Mouse (Mus musculus): ENCODE measurements around the gene Padi1. TPM values are rescaled to one million over a fixed set of nuclear protein-coding genes. Genes with fewer than 3 reads are reported as not detected.

Gene Padi1
- polyA plus RNA-seq, 1 experiment, result 0.01 TPM

- no peak overlapping the region for H3K4me3 ChIP-seq (ENCODE audit: insufficient read depth, poor library complexity, severe bottlenecking)
- no peaks in the 10 kb centered on the region for H3K36me3 ChIP-seq (ENCODE audit: control insufficient read depth, insufficient read depth)
- no peak for TF ChIP-seq USF1 (IDR thresholded peaks at IDR 0.05; ENCODE audit: low read depth)
- no peak for TF ChIP-seq FOSL1 (IDR thresholded peaks at IDR 0.05; ENCODE audit: insufficient read depth, low read length, poor library complexity, severe bottlenecking)
- no peak for TF ChIP-seq CEBPB (IDR thresholded peaks at IDR 0.05; ENCODE audit: low read depth)
- TF ChIP-seq MYOG (IDR thresholded peaks at IDR 0.05; ENCODE audit: control insufficient read depth, extremely low read depth, insufficient read length), result no peak
- TF ChIP-seq CTCF (IDR thresholded peaks at IDR 0.05; ENCODE audit: control insufficient read depth, insufficient read depth, insufficient read length), result no peak
- no peak for TF ChIP-seq MAX (IDR thresholded peaks at IDR 0.05)
- no peak for TF ChIP-seq MYOD1 (IDR thresholded peaks at IDR 0.05; ENCODE audit: control insufficient read depth, insufficient read length, low read depth)
- H3K79me3 ChIP-seq (ENCODE audit: low read depth), result no peaks in the 10 kb centered on the region
- no peak overlapping the region for H3ac ChIP-seq (ENCODE audit: control insufficient read depth, insufficient read length, low read depth)
- H3K27me3 ChIP-seq (ENCODE audit: control insufficient read depth, insufficient read depth, insufficient read length), result no peaks in the 10 kb centered on the region
- H3K79me2 ChIP-seq (ENCODE audit: control insufficient read depth, insufficient read depth), result no peaks in the 10 kb centered on the region
Observed at GRCm38 (mm10) chr4:140877441-140877840, 31.9 kb upstream of the Padi1 start.

- H3K79me3 ChIP-seq (ENCODE audit: low read depth), result no peaks in the 10 kb centered on the region
- no peaks in the 10 kb centered on the region for H3K79me2 ChIP-seq (ENCODE audit: control insufficient read depth, insufficient read depth)
- no peaks in the 10 kb centered on the region for H3K27me3 ChIP-seq (ENCODE audit: control insufficient read depth, insufficient read depth, insufficient read length)
- no peaks in the 10 kb centered on the region for H3K36me3 ChIP-seq (ENCODE audit: control insufficient read depth, insufficient read depth)
- no peak for TF ChIP-seq FOSL1 (IDR thresholded peaks at IDR 0.05; ENCODE audit: insufficient read depth, low read length, poor library complexity, severe bottlenecking)
- TF ChIP-seq MYOD1 (IDR thresholded peaks at IDR 0.05; ENCODE audit: control insufficient read depth, insufficient read length, low read depth), result no peak
- TF ChIP-seq MYOG (IDR thresholded peaks at IDR 0.05; ENCODE audit: control insufficient read depth, extremely low read depth, insufficient read length), result no peak
- no peak for TF ChIP-seq CTCF (IDR thresholded peaks at IDR 0.05; ENCODE audit: control insufficient read depth, insufficient read depth, insufficient read length)
- TF ChIP-seq CEBPB (IDR thresholded peaks at IDR 0.05; ENCODE audit: low read depth), result no peak
- TF ChIP-seq MAX (IDR thresholded peaks at IDR 0.05), result no peak
- TF ChIP-seq USF1 (IDR thresholded peaks at IDR 0.05; ENCODE audit: low read depth), result no peak
- H3K4me3 ChIP-seq (ENCODE audit: insufficient read depth, poor library complexity, severe bottlenecking), result no peak overlapping the region
- H3ac ChIP-seq (ENCODE audit: control insufficient read depth, insufficient read length, low read depth), result no peak overlapping the region
Observed at GRCm38 (mm10) chr4:140876681-140877080, 31.1 kb upstream of the Padi1 start.

DNA sequence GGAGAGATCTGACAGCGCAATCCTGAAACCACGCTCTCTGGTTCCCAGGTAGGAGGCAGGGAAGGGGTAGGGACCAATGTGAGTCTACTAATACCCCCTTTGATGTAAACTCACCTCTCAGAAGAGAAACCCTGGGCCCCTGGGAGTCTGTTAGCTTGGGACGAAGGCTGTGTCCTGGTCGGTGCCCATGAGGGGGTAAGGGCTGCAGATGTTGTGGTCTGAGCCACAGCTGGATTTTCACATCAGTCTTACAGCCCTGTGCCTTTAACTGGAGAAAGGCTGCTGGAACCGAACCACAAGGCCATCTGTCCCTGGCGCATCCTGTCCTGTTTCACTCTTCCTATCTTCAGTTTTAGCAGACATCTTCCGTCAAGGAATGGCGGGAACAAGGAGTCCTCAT lies 30.6 kb upstream of the Padi1 start:
- Histone ChIP-seq H3ac (ENCODE audit: control insufficient read depth, insufficient read length, low read depth) (no peak overlapping the region), H3K79me2 (ENCODE audit: control insufficient read depth, insufficient read depth) (no peaks in the 10 kb centered on the region), H3K4me3 (ENCODE audit: insufficient read depth, poor library complexity, severe bottlenecking) (no peak overlapping the region), H3K27me3 (ENCODE audit: control insufficient read depth, insufficient read depth, insufficient read length) (no peaks in the 10 kb centered on the region), H3K36me3 (ENCODE audit: control insufficient read depth, insufficient read depth) (no peaks in the 10 kb centered on the region), H3K79me3 (ENCODE audit: low read depth) (no peaks in the 10 kb centered on the region)
- no peak for TF ChIP-seq MYOD1 (IDR thresholded peaks at IDR 0.05; ENCODE audit: control insufficient read depth, insufficient read length, low read depth)
- TF ChIP-seq USF1 (IDR thresholded peaks at IDR 0.05; ENCODE audit: low read depth), result no peak
- no peak for TF ChIP-seq FOSL1 (IDR thresholded peaks at IDR 0.05; ENCODE audit: insufficient read depth, low read length, poor library complexity, severe bottlenecking)
- TF ChIP-seq CTCF (IDR thresholded peaks at IDR 0.05; ENCODE audit: control insufficient read depth, insufficient read depth, insufficient read length), result no peak
- TF ChIP-seq MYOG (IDR thresholded peaks at IDR 0.05; ENCODE audit: control insufficient read depth, extremely low read depth, insufficient read length), result no peak
- no peak for TF ChIP-seq CEBPB (IDR thresholded peaks at IDR 0.05; ENCODE audit: low read depth)
- TF ChIP-seq MAX (IDR thresholded peaks at IDR 0.05), result no peak

DNA sequence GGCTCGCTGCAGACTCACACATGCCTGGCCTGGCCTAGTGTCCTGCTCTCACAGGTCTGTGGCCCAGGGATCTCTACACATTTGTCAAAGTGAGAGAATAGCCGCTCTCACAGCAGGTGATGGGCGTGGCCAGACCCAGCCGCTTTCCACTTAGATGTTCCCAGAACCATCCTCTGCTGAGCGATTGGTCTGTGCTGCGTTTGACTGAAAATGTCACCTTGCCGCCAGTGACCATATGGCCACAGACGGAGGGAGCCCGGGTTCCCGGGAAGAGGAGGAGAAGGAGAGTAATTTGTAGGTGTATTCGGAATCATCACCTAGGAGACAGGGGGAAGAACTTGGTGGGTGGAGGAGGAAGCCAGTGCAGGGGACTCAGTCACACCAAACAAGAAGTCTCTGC lies 27.4 kb upstream of the Padi1 start:
- peaks cover 3% of the 10 kb centered on the region for H3K27me3 ChIP-seq (ENCODE audit: control insufficient read depth, insufficient read depth, insufficient read length)
- no peaks in the 10 kb centered on the region for H3K36me3 ChIP-seq (ENCODE audit: control insufficient read depth, insufficient read depth)
- H3K79me2 ChIP-seq (ENCODE audit: control insufficient read depth, insufficient read depth), result no peaks in the 10 kb centered on the region
- no peak overlapping the region for H3ac ChIP-seq (ENCODE audit: control insufficient read depth, insufficient read length, low read depth)
- no peaks in the 10 kb centered on the region for H3K79me3 ChIP-seq (ENCODE audit: low read depth)
- H3K4me3 ChIP-seq (ENCODE audit: insufficient read depth, poor library complexity, severe bottlenecking), result no peak overlapping the region
- no peak for TF ChIP-seq CTCF (IDR thresholded peaks at IDR 0.05; ENCODE audit: control insufficient read depth, insufficient read depth, insufficient read length)
- no peak for TF ChIP-seq FOSL1 (IDR thresholded peaks at IDR 0.05; ENCODE audit: insufficient read depth, low read length, poor library complexity, severe bottlenecking)
- no peak for TF ChIP-seq MYOG (IDR thresholded peaks at IDR 0.05; ENCODE audit: control insufficient read depth, extremely low read depth, insufficient read length)
- no peak for TF ChIP-seq CEBPB (IDR thresholded peaks at IDR 0.05; ENCODE audit: low read depth)
- no peak for TF ChIP-seq MAX (IDR thresholded peaks at IDR 0.05)
- no peak for TF ChIP-seq USF1 (IDR thresholded peaks at IDR 0.05; ENCODE audit: low read depth)
- TF ChIP-seq MYOD1 (IDR thresholded peaks at IDR 0.05; ENCODE audit: control insufficient read depth, insufficient read length, low read depth), result no peak

DNA sequence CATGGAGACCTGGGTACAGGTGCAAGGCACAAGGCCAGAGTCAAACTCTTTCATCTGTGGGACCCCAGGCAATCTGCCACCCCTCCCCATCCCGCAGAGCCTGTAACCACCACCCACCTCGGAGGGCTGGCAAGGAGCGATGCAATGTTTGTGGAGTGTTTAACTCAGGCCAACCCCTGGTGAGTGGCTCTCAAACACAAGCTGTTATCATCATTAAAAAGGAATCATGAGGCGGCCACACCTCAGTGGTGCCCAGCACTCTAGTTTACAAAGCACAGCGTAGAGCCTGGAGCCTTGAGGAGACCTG lies 27.1 kb upstream of the Padi1 start:
- TF ChIP-seq CEBPB (IDR thresholded peaks at IDR 0.05; ENCODE audit: low read depth), result no peak
- Histone ChIP-seq H3K79me3 (ENCODE audit: low read depth) (no peaks in the 10 kb centered on the region), H3ac (ENCODE audit: control insufficient read depth, insufficient read length, low read depth) (no peak overlapping the region), H3K27me3 (ENCODE audit: control insufficient read depth, insufficient read depth, insufficient read length) (peaks cover 3% of the 10 kb centered on the region), H3K4me3 (ENCODE audit: insufficient read depth, poor library complexity, severe bottlenecking) (no peak overlapping the region), H3K36me3 (ENCODE audit: control insufficient read depth, insufficient read depth) (no peaks in the 10 kb centered on the region), H3K79me2 (ENCODE audit: control insufficient read depth, insufficient read depth) (no peaks in the 10 kb centered on the region)

- peaks cover 3% of the 10 kb centered on the region for H3K27me3 ChIP-seq (ENCODE audit: control insufficient read depth, insufficient read depth, insufficient read length)
- no peaks in the 10 kb centered on the region for H3K79me2 ChIP-seq (ENCODE audit: control insufficient read depth, insufficient read depth)
- H3K79me3 ChIP-seq (ENCODE audit: low read depth), result no peaks in the 10 kb centered on the region
- no peaks in the 10 kb centered on the region for H3K36me3 ChIP-seq (ENCODE audit: control insufficient read depth, insufficient read depth)
- H3ac ChIP-seq (ENCODE audit: control insufficient read depth, insufficient read length, low read depth), result no peak overlapping the region
- TF ChIP-seq MYOG (IDR thresholded peaks at IDR 0.05; ENCODE audit: control insufficient read depth, extremely low read depth, insufficient read length) (no peak), CEBPB (IDR thresholded peaks at IDR 0.05; ENCODE audit: low read depth) (no peak), CTCF (IDR thresholded peaks at IDR 0.05; ENCODE audit: control insufficient read depth, insufficient read depth, insufficient read length) (no peak), USF1 (IDR thresholded peaks at IDR 0.05; ENCODE audit: low read depth) (no peak)
- H3K4me3 ChIP-seq (ENCODE audit: insufficient read depth, poor library complexity, severe bottlenecking), result no peak overlapping the region
Observed at GRCm38 (mm10) chr4:140871851-140872685, 26.5 kb upstream of the Padi1 start.

Data from C2C12 (cell line).